Mouse (Mus musculus) stomach, embryonic 14.5 days (tissue): ENCODE results near the gene Maff. TPM values are rescaled to one million over a fixed set of nuclear protein-coding genes. Genes with fewer than 3 reads are reported as not detected.

Source experiments
- ATAC-seq: fragments of 200-750 bp; cut with Nextera tagmentation; 2 replicates; pipeline ENCODE4 v1.8.0; 2017; ENCODE audit warnings: low read depth, moderate TSS enrichment; ENCODE audit not compliant: insufficient number of reproducible peaks, insufficient read depth, low FRiP score
- H3K27ac ChIP-seq: fragments of 300-500 bp; sonication (generic); 2 replicates; pipeline ENCODE4 v1.5.1; 2014; ENCODE audit warnings: mild to moderate bottlenecking, low read length, moderate library complexity, mixed read lengths
- H3K27me3 ChIP-seq: fragments of 300-500 bp; sonication (generic); 2 replicates; pipeline ENCODE4 v1.6.1; 2014; ENCODE audit warnings: low read length, control low read depth, mixed read lengths; ENCODE audit not compliant: control insufficient read depth, insufficient read depth
- H3K36me3 ChIP-seq: fragments of 300-500 bp; sonication (generic); 2 replicates; pipeline ENCODE4 v1.6.1; 2014; ENCODE audit warnings: mild to moderate bottlenecking, control low read depth, low read length, moderate library complexity, mixed read lengths; ENCODE audit not compliant: control insufficient read depth, insufficient read depth
- H3K4me1 ChIP-seq: fragments of 300-500 bp; sonication (generic); 2 replicates; pipeline ENCODE4 v1.6.1; 2014; ENCODE audit warnings: low read length, control low read depth, mixed read lengths; ENCODE audit not compliant: control insufficient read depth, insufficient read depth
- H3K4me2 ChIP-seq: fragments of 300-500 bp; sonication (generic); replicated peaks from 2 replicates; pipeline ENCODE4 v1.6.1; 2014; ENCODE audit warnings: low read depth, low read length, control low read depth
- H3K4me3 ChIP-seq: fragments of 300-500 bp; sonication (generic); 2 replicates; pipeline ENCODE4 v1.5.1; 2014; ENCODE audit warnings: low read depth, low read length, control low read depth
- H3K9ac ChIP-seq: fragments of 300-500 bp; sonication (generic); replicated peaks from 2 replicates; pipeline ENCODE4 v1.6.1; 2014; ENCODE audit warnings: low read depth, mild to moderate bottlenecking, control low read depth, low read length, moderate library complexity, mixed read lengths
- H3K9me3 ChIP-seq: fragments of 300-500 bp; sonication (generic); 2 replicates; pipeline ENCODE4 v1.6.1; 2016; ENCODE audit warnings: low read depth, low read length, control low read depth; ENCODE audit not compliant: control insufficient read depth
- WGBS: fragments of 180-500 bp; shearing (Covaris S2); extraction: QIAGEN DNeasy Blood & Tissue Kit; methylation state at CpG from one replicate; pipeline ENCODE4 v1.1.7; 2014; 5-methylcytosine and 5-hydroxymethylcytosine counted together
- polyA plus RNA-seq: library from polyadenylated mRNA; unstranded; fragments of >200 nt; fragmentation: Nextera tagmentation; extraction: Ambion mirVana; gene quantifications from 2 replicates; pipeline ENCODE4 v1.2.1, GENCODE M21; 2014

The Maff gene
- polyA plus RNA-seq, 1 experiment from 2014 or later: 4.2 TPM

DNA sequence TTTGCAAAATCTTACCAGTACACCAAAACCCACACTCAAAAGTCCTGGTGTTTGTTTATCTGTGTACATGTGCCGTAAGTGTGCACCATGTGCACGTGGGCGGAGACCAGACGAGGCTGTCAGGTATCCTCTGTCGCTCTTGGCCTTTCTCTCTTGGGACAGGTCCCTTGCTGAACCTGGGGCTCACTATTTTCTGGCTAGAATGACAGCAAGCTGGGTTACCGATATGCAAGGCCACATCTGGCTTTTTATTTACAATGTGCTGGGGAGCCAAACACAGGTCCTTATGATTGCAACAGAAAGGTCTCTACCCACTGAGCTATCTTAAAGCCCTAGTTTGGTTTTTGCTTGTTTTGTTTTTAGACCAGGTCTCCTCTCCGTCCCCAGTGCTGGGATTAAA, 41.2 kb downstream of the Maff start:
- H3K9ac ChIP-seq: no peak overlapping the region
- peaks cover 39% of the 10 kb centered on the region for H3K4me1 ChIP-seq
- no peak for ATAC-seq
- H3K4me2 ChIP-seq: no peak overlapping the region
- H3K9me3 ChIP-seq: no peaks in the 10 kb centered on the region
- no peaks in the 10 kb centered on the region for H3K27me3 ChIP-seq
- WGBS: 82% methylated on average over 7 of the region's 7 CpGs
- no peak overlapping the region for H3K4me3 ChIP-seq
- no peak overlapping the region for H3K27ac ChIP-seq
- no peaks in the 10 kb centered on the region for H3K36me3 ChIP-seq

DNA sequence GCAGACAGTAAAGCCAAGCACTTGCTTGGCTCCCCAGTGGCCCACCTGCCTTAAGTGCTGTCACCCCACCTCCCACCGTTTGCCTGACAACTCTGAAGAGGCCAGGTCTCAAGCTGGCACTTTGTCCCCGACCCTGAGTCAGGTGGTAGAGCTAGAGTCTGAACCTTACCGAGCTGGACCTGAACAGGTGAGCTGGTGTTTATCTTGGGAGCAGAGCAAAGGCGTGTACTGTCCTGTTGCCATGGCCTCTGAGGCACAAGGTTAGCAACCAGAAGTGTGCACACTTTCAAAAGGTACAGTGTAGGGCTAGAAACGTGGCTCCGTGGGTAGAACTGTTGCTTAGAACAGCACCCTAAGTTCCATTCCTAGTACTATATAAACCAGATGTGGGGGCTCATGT, 41.8 kb downstream of the Maff start:
- Histone ChIP-seq H3K4me1 (peaks cover 41% of the 10 kb centered on the region), H3K36me3 (no peaks in the 10 kb centered on the region), H3K27me3 (no peaks in the 10 kb centered on the region), H3K4me3 (no peak overlapping the region), H3K27ac (no peak overlapping the region), H3K4me2 (no peak overlapping the region), H3K9me3 (no peaks in the 10 kb centered on the region), H3K9ac (no peak overlapping the region)
- 45% methylated on average over 6 of the region's 6 CpGs for WGBS
- ATAC-seq: 0 out of 2 replicates have a peak, but pooled peaks have one; percentile 29

DNA sequence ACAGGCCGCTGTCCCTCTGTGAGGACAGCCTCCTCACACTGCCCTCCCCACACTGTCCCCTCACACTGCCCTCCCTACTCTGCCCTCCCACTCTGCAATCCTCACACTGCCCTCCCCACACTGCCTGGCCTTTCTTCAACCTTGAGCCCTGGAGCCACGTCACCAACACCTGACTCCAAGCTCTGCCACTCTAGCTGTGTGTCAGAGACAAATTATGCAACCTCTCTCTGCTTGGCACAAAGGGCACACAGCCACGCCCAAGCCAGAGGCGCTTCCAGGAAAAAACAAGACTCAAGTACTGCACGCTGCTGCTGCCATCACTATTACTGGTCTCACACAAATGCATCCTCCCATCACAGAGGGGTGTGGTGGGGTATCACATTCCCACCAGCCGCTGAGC, 44.0 kb downstream of the Maff start:
- ATAC-seq: no peak; the same call in 1 of the 2 replicates
- Histone ChIP-seq H3K36me3 (peaks cover under 1% of the 10 kb centered on the region; the same call in 1 of the 2 replicates), H3K9ac (no peak overlapping the region), H3K4me3 (no peak overlapping the region), H3K9me3 (no peaks in the 10 kb centered on the region), H3K27me3 (no peaks in the 10 kb centered on the region), H3K4me1 (peaks cover 59% of the 10 kb centered on the region), H3K4me2 (no peak overlapping the region), H3K27ac (no peak overlapping the region)
- 73% methylated on average over 6 of the region's 6 CpGs for WGBS

GRCm38 (mm10) chr15:79391447-79392093, 45.1 kb downstream of the Maff start:
- H3K4me3 ChIP-seq: no peak overlapping the region
- no peaks in the 10 kb centered on the region for H3K27me3 ChIP-seq
- no peaks in the 10 kb centered on the region for H3K9me3 ChIP-seq
- 34% methylated on average over 7 of the region's 7 CpGs for WGBS
- H3K9ac ChIP-seq: no peak overlapping the region
- H3K27ac ChIP-seq: peak overlapping the region; percentile 58; the same call in 1 of the 2 replicates
- ATAC-seq: peak; percentile 36; the same call in 1 of the 2 replicates
- H3K4me1 ChIP-seq: peaks cover 64% of the 10 kb centered on the region
- peaks cover 5% of the 10 kb centered on the region; the same call in 1 of the 2 replicates for H3K36me3 ChIP-seq
- no peak overlapping the region for H3K4me2 ChIP-seq

- no peak overlapping the region for H3K9ac ChIP-seq
- WGBS: 70% methylated on average over 5 of the region's 5 CpGs
- H3K36me3 ChIP-seq: peaks cover 5% of the 10 kb centered on the region; the same call in 1 of the 2 replicates
- H3K4me3 ChIP-seq: no peak overlapping the region
- no peaks in the 10 kb centered on the region for H3K9me3 ChIP-seq
- peaks cover 64% of the 10 kb centered on the region for H3K4me1 ChIP-seq
- H3K27ac ChIP-seq: no peak overlapping the region
- H3K27me3 ChIP-seq: no peaks in the 10 kb centered on the region
- no peak overlapping the region for H3K4me2 ChIP-seq
- no peak for ATAC-seq
Observed at GRCm38 (mm10) chr15:79392527-79392926, 46.1 kb downstream of the Maff start.

- no peak for ATAC-seq
- peaks cover 61% of the 10 kb centered on the region for H3K4me1 ChIP-seq
- H3K27me3 ChIP-seq: no peaks in the 10 kb centered on the region
- H3K9me3 ChIP-seq: no peaks in the 10 kb centered on the region
- H3K9ac ChIP-seq: no peak overlapping the region
- H3K27ac ChIP-seq: no peak overlapping the region
- peaks cover 5% of the 10 kb centered on the region; the same call in 1 of the 2 replicates for H3K36me3 ChIP-seq
- WGBS: 74% methylated on average over 6 of the region's 6 CpGs
- no peak overlapping the region for H3K4me3 ChIP-seq
- H3K4me2 ChIP-seq: no peak overlapping the region
Observed at GRCm38 (mm10) chr15:79393101-79393500, 46.7 kb downstream of the Maff start.

- Histone ChIP-seq H3K4me2 (no peak overlapping the region), H3K36me3 (peaks cover 5% of the 10 kb centered on the region; the same call in 1 of the 2 replicates), H3K4me1 (peaks cover 53% of the 10 kb centered on the region), H3K27ac (no peak overlapping the region), H3K27me3 (no peaks in the 10 kb centered on the region), H3K9me3 (no peaks in the 10 kb centered on the region), H3K4me3 (no peak overlapping the region), H3K9ac (no peak overlapping the region)
- no peak for ATAC-seq
- WGBS: 46% methylated on average over 4 of the region's 4 CpGs
Observed at GRCm38 (mm10) chr15:79394842-79395241, 48.4 kb downstream of the Maff start.

DNA sequence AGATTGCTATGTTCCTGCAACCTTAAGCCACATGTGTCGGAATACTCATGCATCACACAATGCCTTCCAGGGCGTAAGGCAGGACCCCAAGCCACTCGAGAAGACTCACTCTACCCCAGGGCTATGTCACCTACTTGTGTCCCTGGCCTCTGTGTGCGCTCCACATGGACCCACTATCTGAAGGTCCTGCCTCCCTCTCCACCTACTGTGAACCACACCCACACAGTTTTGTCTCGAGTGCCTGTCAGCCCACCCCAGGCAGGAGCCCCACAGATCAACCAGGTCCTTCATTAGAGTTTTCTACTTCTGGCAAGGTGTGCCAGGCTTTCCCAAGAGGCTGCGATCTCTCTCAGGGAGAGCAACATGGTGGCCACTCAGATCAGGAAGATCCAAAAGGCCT, 48.9 kb downstream of the Maff start:
- H3K4me1 ChIP-seq: peaks cover 56% of the 10 kb centered on the region

DNA sequence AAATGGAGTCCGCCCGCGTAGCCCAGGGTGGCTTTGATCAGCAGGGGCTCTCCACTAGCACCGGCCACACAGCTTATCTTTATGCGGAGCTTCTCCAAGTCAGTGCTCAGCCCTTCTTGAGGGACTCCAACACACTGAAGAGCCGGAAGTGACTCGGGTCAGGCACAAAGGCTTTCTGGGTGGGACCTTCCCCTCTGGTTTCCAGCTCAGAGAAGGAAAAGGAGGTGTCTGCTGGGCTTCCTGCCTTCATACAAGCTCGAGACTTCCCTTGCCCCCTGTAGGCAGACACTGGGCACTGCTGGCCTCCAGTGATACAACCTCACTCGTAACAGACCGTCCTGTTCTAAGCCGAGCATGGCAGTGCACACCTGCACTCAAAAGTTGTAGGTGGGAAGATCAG, 50.3 kb downstream of the Maff start:
- WGBS: 85% methylated on average over 11 of the region's 11 CpGs
- Histone ChIP-seq H3K4me2 (no peak overlapping the region), H3K27ac (no peak overlapping the region), H3K4me3 (no peak overlapping the region), H3K9ac (no peak overlapping the region), H3K9me3 (no peaks in the 10 kb centered on the region), H3K27me3 (no peaks in the 10 kb centered on the region), H3K4me1 (peaks cover 58% of the 10 kb centered on the region), H3K36me3 (peaks cover 5% of the 10 kb centered on the region; the same call in 1 of the 2 replicates)
- no peak for ATAC-seq

More for the DNA sequence above, 48.9 kb downstream of the Maff start:
- no peak overlapping the region for H3K27ac ChIP-seq
- H3K9me3 ChIP-seq: no peaks in the 10 kb centered on the region
- peaks cover 5% of the 10 kb centered on the region; the same call in 1 of the 2 replicates for H3K36me3 ChIP-seq
- no peak overlapping the region for H3K9ac ChIP-seq
- WGBS: 65% methylated on average over 6 of the region's 6 CpGs
- no peak overlapping the region for H3K4me3 ChIP-seq
- H3K4me2 ChIP-seq: no peak overlapping the region
- no peaks in the 10 kb centered on the region for H3K27me3 ChIP-seq
- ATAC-seq: no peak
